Mouse (Mus musculus) hindbrain, embryonic 14.5 days (tissue): ENCODE measurements around the gene 9130008F23Rik. TPM values are rescaled to one million over a fixed set of nuclear protein-coding genes. Genes with fewer than 3 reads are reported as not detected.

Experiments used
- ATAC-seq: fragments of 200-750 bp; cut with Nextera tagmentation; 2 replicates; pipeline ENCODE4 v1.8.0; 2017; ENCODE audit warnings: moderate number of reproducible peaks, mild to moderate bottlenecking, moderate TSS enrichment, moderate library complexity; ENCODE audit not compliant: low FRiP score
- DNase-seq: peaks from one replicate; pipeline ENCODE4 v3.0.0-alpha.2; 2015; ENCODE audit warnings: low spot score
- H3K27ac ChIP-seq: fragments of 300-500 bp; sonication (generic); 2 replicates; pipeline ENCODE4 v1.5.1; 2014; ENCODE audit warnings: mild to moderate bottlenecking, moderate library complexity
- H3K27me3 ChIP-seq: fragments of 300-500 bp; sonication (generic); 2 replicates; pipeline ENCODE4 v1.6.1; 2014; ENCODE audit warnings: mild to moderate bottlenecking, low read length, mixed read lengths; ENCODE audit not compliant: control insufficient read depth, insufficient read depth
- H3K36me3 ChIP-seq: fragments of 300-500 bp; sonication (generic); replicated peaks from 2 replicates; pipeline ENCODE4 v1.6.1; 2014; ENCODE audit not compliant: control insufficient read depth, insufficient read depth
- H3K4me1 ChIP-seq: fragments of 300-500 bp; sonication (generic); replicated peaks from 2 replicates; pipeline ENCODE4 v1.6.1; 2014; ENCODE audit warnings: antibody characterized with exemption, low read length, mixed read lengths; ENCODE audit not compliant: control insufficient read depth, insufficient read depth
- H3K4me2 ChIP-seq: fragments of 300-500 bp; sonication (generic); replicated peaks from 2 replicates; pipeline ENCODE4 v1.6.1; 2014; ENCODE audit warnings: mild to moderate bottlenecking, moderate library complexity
- H3K4me3 ChIP-seq: fragments of 300-500 bp; sonication (generic); replicated peaks from 2 replicates; pipeline ENCODE4 v1.5.1; 2014; ENCODE audit warnings: mild to moderate bottlenecking, low read length
- H3K9ac ChIP-seq: fragments of 300-500 bp; sonication (generic); 2 replicates; pipeline ENCODE4 v1.6.1; 2014
- H3K9me3 ChIP-seq: fragments of 300-500 bp; sonication (generic); 2 replicates; pipeline ENCODE4 v1.6.1; 2016; ENCODE audit warnings: low read length; ENCODE audit not compliant: control insufficient read depth
- WGBS: fragments of 180-500 bp; shearing (Covaris S2); extraction: QIAGEN DNeasy Blood & Tissue Kit; methylation state at CpG from one replicate; pipeline ENCODE4 v1.1.7; 2014; 5-methylcytosine and 5-hydroxymethylcytosine counted together
- polyA plus RNA-seq: library from polyadenylated mRNA; unstranded; fragments of >200 nt; fragmentation: Nextera tagmentation; extraction: Ambion mirVana; gene quantifications from 2 replicates; pipeline ENCODE4 v1.2.1, GENCODE M21; 2014

9130008F23Rik gene
- polyA plus RNA-seq, 1 experiment from 2014 or later = 0.33 TPM

DNA sequence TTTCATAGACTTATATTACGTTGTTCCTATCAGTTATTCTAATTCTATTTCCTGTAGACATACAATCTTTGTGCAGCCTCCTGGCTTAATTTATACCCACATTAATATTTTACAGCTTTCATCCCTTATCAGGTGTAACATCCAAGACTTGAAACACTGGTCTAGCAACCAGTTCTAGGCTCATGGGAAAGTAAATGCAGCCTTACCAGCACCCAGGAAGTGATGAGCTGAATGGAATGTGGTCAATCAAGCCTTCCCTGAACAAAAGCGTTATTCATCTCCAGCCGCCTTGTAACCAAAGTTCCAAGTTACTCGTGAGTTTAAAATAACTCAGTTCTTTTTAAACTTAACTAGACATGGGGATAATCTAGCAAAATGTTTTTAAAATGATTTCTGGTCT lies 4.8 kb upstream of the 9130008F23Rik start:
- H3K9me3 ChIP-seq = no peaks in the 10 kb centered on the region
- no peak overlapping the region for H3K27ac ChIP-seq
- DNase-seq (no peak), ATAC-seq (no peak)
- no peak overlapping the region for H3K4me3 ChIP-seq
- H3K9ac ChIP-seq = no peak overlapping the region
- H3K27me3 ChIP-seq = peaks cover 3% of the 10 kb centered on the region; the same call in 1 of the 2 replicates
- H3K4me2 ChIP-seq = no peak overlapping the region
- H3K36me3 ChIP-seq = no peaks in the 10 kb centered on the region
- WGBS = 87% methylated on average over 4 of the region's 4 CpGs
- H3K4me1 ChIP-seq = no peaks in the 10 kb centered on the region

DNA sequence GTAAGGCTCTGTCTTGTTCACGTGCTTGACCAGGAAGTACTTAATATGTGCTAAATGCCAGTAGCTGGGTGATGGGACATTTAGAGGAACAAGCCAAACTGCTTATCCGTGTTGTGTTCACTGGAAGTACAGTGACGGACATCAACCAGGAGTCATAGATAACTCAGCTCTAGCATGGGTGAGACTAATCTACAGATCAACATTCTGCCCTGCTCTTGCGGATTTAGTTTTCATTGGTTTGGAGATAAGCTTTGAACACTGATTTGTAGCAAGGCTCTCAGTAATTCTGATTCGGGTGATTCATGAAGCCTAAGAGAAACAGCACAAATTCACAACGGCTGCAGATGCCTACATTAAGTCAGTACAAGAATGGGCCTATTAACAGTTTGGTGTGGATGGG lies 1.8 kb upstream of the 9130008F23Rik start:
- H3K36me3 ChIP-seq = no peaks in the 10 kb centered on the region
- no peak overlapping the region for H3K4me3 ChIP-seq
- 96% methylated on average over 6 of the region's 6 CpGs for WGBS

DNA sequence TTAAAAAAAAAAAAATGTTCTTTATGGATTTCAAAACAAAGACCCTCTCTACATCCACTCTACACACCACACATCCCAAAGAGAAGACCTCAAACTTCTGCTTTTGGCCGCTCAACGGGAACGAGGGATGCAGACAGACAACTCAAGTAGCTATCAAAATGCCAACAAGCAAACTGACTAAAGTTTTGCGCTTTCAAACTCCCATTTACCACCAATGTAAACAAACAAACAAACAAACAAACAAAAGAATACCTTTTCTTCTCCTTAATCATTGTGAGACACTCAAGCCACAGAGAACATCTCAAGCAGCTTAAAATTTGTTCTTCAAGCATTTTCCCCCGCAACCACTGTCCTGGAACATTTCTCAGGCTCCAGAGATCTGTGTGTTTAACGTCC lies 833 bp downstream of the 9130008F23Rik start:
- no peak overlapping the region for H3K27ac ChIP-seq
- WGBS = 8% methylated on average over 6 of the region's 6 CpGs
- H3K4me2 ChIP-seq = peak overlapping the region; percentile 92
- DNase-seq = no peak
- peak overlapping the region; percentile 52 for H3K4me3 ChIP-seq
- H3K9ac ChIP-seq = no peak overlapping the region
- H3K9me3 ChIP-seq = no peaks in the 10 kb centered on the region
- no peaks in the 10 kb centered on the region for H3K36me3 ChIP-seq
- H3K4me1 ChIP-seq = peaks cover 6% of the 10 kb centered on the region; the same call in 1 of the 2 replicates
- peaks cover 4% of the 10 kb centered on the region; the same call in 1 of the 2 replicates for H3K27me3 ChIP-seq
- ATAC-seq = no peak

More for the DNA sequence above, 1.8 kb upstream of the 9130008F23Rik start:
- Histone ChIP-seq H3K27ac (no peak overlapping the region), H3K9me3 (no peaks in the 10 kb centered on the region), H3K4me2 (no peak overlapping the region), H3K9ac (no peak overlapping the region), H3K4me1 (peaks cover 6% of the 10 kb centered on the region; the same call in 1 of the 2 replicates), H3K27me3 (peaks cover 4% of the 10 kb centered on the region; the same call in 1 of the 2 replicates)
- ATAC-seq (no peak), DNase-seq (no peak)

DNA sequence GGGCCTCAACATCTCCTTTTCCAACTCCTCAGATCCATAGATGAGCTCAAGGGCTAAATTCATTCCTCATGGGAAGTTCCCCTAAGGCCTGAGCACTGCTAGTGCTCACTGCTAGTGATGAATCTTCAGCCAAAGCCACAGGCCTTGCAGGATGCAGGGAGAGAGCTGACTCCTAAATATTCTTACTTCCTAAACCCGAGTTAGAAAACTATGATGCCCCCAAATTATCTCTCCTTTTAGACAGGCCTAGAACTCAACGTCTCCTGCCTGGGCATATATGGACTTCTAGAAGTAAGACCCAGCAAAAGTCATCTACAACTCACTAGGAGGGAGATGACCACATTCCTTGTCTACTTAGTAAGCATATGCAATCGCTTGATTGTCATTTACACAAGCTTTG lies 2.6 kb downstream of the 9130008F23Rik start:
- Histone ChIP-seq H3K27ac (no peak overlapping the region), H3K36me3 (no peaks in the 10 kb centered on the region), H3K27me3 (peaks cover 4% of the 10 kb centered on the region; the same call in 1 of the 2 replicates), H3K4me1 (peaks cover 6% of the 10 kb centered on the region; the same call in 1 of the 2 replicates), H3K9me3 (no peaks in the 10 kb centered on the region), H3K4me3 (no peak overlapping the region), H3K4me2 (no peak overlapping the region), H3K9ac (no peak overlapping the region)
- no peak for ATAC-seq
- WGBS = 33% methylated on average over 3 of the region's 3 CpGs
- no peak for DNase-seq

DNA sequence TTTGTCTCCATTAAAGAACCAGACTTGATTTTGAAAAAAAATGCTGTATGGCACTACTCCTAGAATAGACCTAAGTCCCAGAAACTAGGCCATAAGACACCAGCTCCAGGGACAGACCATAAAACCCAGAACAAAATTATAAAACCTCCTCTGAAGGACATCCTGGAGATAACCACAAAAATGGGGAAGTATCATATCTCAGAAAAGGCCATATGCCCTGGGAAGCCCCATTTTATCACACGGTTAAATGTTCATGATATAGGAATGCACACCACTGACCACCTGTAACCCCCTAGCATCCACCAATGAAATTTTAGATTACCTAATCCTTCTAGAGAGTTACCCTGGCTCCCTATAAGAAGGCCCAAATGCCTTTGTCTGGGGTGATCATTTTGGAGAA lies 4.8 kb downstream of the 9130008F23Rik start:
- DNase-seq (no peak), ATAC-seq (no peak)
- Histone ChIP-seq H3K27me3 (peaks cover 4% of the 10 kb centered on the region; the same call in 1 of the 2 replicates), H3K27ac (no peak overlapping the region), H3K4me2 (no peak overlapping the region), H3K36me3 (no peaks in the 10 kb centered on the region), H3K4me3 (no peak overlapping the region), H3K9me3 (no peaks in the 10 kb centered on the region), H3K9ac (no peak overlapping the region), H3K4me1 (peaks cover 6% of the 10 kb centered on the region; the same call in 1 of the 2 replicates)
- WGBS = 97% methylated on average over 1 of the region's 1 CpGs

DNA sequence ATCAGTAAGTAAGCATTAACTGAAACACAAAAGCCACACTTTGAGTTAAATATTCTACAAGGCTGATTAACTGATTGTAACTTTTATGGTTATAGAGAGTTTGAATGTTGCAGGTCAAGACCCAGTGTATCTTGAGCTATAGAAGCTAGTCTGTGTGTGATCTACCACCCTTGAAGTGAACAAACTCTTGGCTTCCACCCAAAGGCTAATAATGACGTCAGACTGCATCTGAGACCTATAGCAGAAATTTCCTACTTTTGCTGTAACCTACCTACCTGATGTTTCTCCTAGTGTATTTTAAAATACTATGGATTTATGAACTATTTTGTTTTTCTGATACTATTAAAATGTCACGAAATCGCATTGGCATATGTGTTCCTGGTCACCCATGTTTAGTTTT lies 5.7 kb downstream of the 9130008F23Rik start:
- peaks cover 4% of the 10 kb centered on the region; the same call in 1 of the 2 replicates for H3K4me1 ChIP-seq
- DNase-seq = no peak
- no peak overlapping the region for H3K9ac ChIP-seq
- WGBS = 90% methylated on average over 3 of the region's 3 CpGs
- H3K4me3 ChIP-seq = no peak overlapping the region
- no peak overlapping the region for H3K27ac ChIP-seq
- no peaks in the 10 kb centered on the region for H3K9me3 ChIP-seq
- no peaks in the 10 kb centered on the region for H3K36me3 ChIP-seq
- no peak overlapping the region for H3K4me2 ChIP-seq
- no peak for ATAC-seq
- H3K27me3 ChIP-seq = no peaks in the 10 kb centered on the region

DNA sequence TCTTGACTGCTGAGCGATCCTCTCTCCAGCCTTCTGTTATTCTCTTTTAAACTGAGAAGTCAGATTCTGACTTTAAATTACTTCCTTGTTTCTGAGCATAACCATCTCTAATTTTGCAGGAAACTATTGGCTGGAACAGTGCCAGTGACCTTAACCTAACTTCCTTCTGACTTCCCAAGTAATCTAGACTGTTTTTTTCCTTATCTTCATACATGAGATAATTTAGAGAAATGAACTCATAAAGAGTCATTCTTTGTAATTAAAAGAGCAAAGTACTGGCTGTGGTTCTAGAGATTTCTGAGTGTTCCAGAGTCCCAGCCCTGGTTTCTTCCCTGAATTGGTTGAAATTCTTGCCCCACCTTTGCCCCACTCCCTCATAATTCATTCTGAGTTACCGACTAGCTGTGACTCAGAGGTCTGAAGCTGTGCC lies 6.8 kb downstream of the 9130008F23Rik start:
- no peak overlapping the region for H3K4me3 ChIP-seq
- DNase-seq = no peak
- 62% methylated on average over 2 of the region's 2 CpGs for WGBS
- no peaks in the 10 kb centered on the region for H3K36me3 ChIP-seq
- no peaks in the 10 kb centered on the region for H3K9me3 ChIP-seq
- H3K4me1 ChIP-seq = no peaks in the 10 kb centered on the region
- no peak overlapping the region for H3K9ac ChIP-seq
- no peak overlapping the region for H3K27ac ChIP-seq
- no peak overlapping the region for H3K4me2 ChIP-seq
- ATAC-seq = no peak
- H3K27me3 ChIP-seq = no peaks in the 10 kb centered on the region

DNA sequence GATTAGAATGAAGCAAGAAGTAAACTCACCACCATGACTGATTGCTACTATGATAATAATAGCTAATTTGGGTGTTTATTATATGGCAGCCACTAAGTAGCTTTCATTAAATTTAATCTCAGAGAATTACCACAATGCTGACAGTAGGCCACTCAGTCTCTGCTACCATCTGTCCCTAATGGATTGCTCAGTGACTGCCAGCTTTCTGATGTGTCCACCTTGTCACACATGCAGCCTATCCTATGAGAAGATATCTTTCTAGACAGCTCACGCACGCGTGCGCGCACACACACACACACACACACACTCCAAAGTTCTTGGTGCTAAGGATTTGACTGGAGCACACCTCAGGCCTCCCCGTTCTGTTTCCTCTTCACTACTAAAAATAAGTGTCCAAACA lies 7.7 kb downstream of the 9130008F23Rik start:
- no peak for ATAC-seq
- WGBS = 91% methylated on average over 6 of the region's 6 CpGs
- Histone ChIP-seq H3K4me1 (no peaks in the 10 kb centered on the region), H3K4me2 (no peak overlapping the region), H3K9me3 (no peaks in the 10 kb centered on the region), H3K36me3 (no peaks in the 10 kb centered on the region), H3K27me3 (no peaks in the 10 kb centered on the region), H3K4me3 (no peak overlapping the region), H3K27ac (no peak overlapping the region), H3K9ac (no peak overlapping the region)
- DNase-seq = no peak

DNA sequence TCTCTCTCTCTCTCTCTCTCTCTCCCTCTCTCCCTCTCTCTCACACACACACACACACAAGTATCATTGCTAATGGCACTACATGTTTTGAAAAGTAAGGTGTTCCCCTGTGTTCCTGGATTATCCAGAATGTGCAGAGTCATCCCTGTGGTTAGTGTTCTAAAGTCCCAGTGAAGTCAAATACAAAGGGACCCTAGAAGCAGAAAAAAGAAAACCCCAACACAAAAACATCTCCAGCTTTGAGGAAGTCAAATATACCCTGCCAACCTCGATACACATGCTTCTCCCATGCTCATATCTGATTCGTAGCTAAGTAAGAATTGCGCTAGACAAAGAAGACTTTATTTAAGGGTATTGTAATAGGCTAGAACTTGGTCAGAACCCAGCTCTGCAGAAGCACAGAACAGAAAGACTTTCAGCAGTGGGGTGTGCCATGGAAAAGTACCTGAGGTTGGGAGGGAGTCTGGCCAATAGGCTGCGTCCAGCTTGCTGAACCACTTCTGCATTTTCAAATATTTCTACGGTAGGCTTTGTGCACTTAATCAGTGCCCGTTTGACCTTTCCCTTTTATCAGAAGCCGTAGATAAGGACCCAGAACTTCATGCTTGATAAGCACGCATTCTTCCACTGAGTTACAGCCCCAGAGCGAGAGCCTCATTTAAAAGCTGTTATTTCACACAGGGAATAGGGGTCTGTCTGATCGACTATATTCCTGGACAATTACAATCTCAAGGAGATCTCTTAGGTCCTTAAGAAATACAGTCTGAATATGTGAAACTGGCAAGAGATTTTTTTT lies 11.2 kb downstream of the 9130008F23Rik start:
- Histone ChIP-seq H3K36me3 (no peaks in the 10 kb centered on the region), H3K4me3 (no peak overlapping the region), H3K9ac (no peak overlapping the region), H3K9me3 (no peaks in the 10 kb centered on the region), H3K27me3 (no peaks in the 10 kb centered on the region), H3K4me2 (no peak overlapping the region), H3K27ac (no peak overlapping the region), H3K4me1 (no peaks in the 10 kb centered on the region)
- ATAC-seq (no peak), DNase-seq (no peak)
- 75% methylated on average over 10 of the region's 10 CpGs for whole genome bisulfite sequencing
